Mouse (Mus musculus): ENCODE measurements around the gene Tnnt3.
A peak's percentile ranks its signal among the peaks of the same experiment; 100 is the strongest.

Tnnt3 gene

GRCm38 (mm10) chr7:142507453-142507852 lies 8.8 kb downstream of the Tnnt3 start:
- DNase-seq (ENCODE audit: low read depth) = no peak

- no peak for DNase-seq (ENCODE audit: low read depth)
Observed at GRCm38 (mm10) chr7:142509518-142509917, 10.9 kb downstream of the Tnnt3 start.

- DNase-seq (ENCODE audit: low read depth) = no peak
Observed at GRCm38 (mm10) chr7:142510021-142510777, 11.6 kb downstream of the Tnnt3 start.

- DNase-seq (ENCODE audit: low read depth) = no peak
Observed at GRCm38 (mm10) chr7:142514048-142514447, 15.4 kb downstream of the Tnnt3 start.

GRCm38 (mm10) chr7:142516221-142516978 lies 17.8 kb downstream of the Tnnt3 start:
- DNase-seq (ENCODE audit: low read depth) = no peak

GRCm38 (mm10) chr7:142517531-142517930 lies 18.9 kb downstream of the Tnnt3 start:
- no peak for DNase-seq (ENCODE audit: low read depth)

GRCm38 (mm10) chr7:142520331-142520730 lies 21.7 kb downstream of the Tnnt3 start:
- no peak for DNase-seq (ENCODE audit: low read depth)

- DNase-seq (ENCODE audit: low read depth) = peak; percentile 30
Observed at GRCm38 (mm10) chr7:142522352-142522751, 23.7 kb downstream of the Tnnt3 start.

- no peak for DNase-seq (ENCODE audit: low read depth)
Observed at GRCm38 (mm10) chr7:142523200-142523990, 24.8 kb downstream of the Tnnt3 start.

GRCm38 (mm10) chr7:142525342-142526178 lies 26.9 kb downstream of the Tnnt3 start:
- no peak for DNase-seq (ENCODE audit: low read depth)

GRCm38 (mm10) chr7:142529350-142529749 lies 30.7 kb downstream of the Tnnt3 start:
- DNase-seq (ENCODE audit: low read depth) = no peak

GRCm38 (mm10) chr7:142531973-142532521 lies 33.4 kb downstream of the Tnnt3 start:
- no peak for DNase-seq (ENCODE audit: low read depth)

GRCm38 (mm10) chr7:142532671-142533058 lies 34.0 kb downstream of the Tnnt3 start, which contains the start of gene Mrpl23:
Gene Mrpl23 (plus strand): TSS chr7:142532686.
- no peak for DNase-seq (ENCODE audit: low read depth)

- peak; percentile 87 for DNase-seq (ENCODE audit: low read depth)
Observed at GRCm38 (mm10) chr7:142533059-142533855, 34.6 kb downstream of the Tnnt3 start.

GRCm38 (mm10) chr7:142535116-142535515 lies 36.5 kb downstream of the Tnnt3 start:
- no peak for DNase-seq (ENCODE audit: low read depth)

- DNase-seq (ENCODE audit: low read depth) = no peak
Observed at GRCm38 (mm10) chr7:142535832-142536231, 37.2 kb downstream of the Tnnt3 start.

- DNase-seq (ENCODE audit: low read depth) = no peak
Observed at GRCm38 (mm10) chr7:142537181-142537580, 38.5 kb downstream of the Tnnt3 start.

GRCm38 (mm10) chr7:142537879-142538278 lies 39.2 kb downstream of the Tnnt3 start:
- DNase-seq (ENCODE audit: low read depth) = peak; percentile 47

GRCm38 (mm10) chr7:142538291-142538690 lies 39.7 kb downstream of the Tnnt3 start:
- no peak for DNase-seq (ENCODE audit: low read depth)

- no peak for DNase-seq (ENCODE audit: low read depth)
Observed at GRCm38 (mm10) chr7:142538766-142539165, 40.1 kb downstream of the Tnnt3 start.
